Mouse (Mus musculus): Measurements from ENCODE around the gene Gripap1.
"Not testable (repeated sequence)": the region's sequence is repeated elsewhere in the genome, so short reads cannot be mapped to it uniquely, and the experiment has no call there.

Gene Gripap1

GRCm38 (mm10) chrX:7778450-7779244 is 10.9 kb upstream of the Gripap1 start:
- DNase-seq (ENCODE audit: low spot score in 2 of 2): no peak

DNA sequence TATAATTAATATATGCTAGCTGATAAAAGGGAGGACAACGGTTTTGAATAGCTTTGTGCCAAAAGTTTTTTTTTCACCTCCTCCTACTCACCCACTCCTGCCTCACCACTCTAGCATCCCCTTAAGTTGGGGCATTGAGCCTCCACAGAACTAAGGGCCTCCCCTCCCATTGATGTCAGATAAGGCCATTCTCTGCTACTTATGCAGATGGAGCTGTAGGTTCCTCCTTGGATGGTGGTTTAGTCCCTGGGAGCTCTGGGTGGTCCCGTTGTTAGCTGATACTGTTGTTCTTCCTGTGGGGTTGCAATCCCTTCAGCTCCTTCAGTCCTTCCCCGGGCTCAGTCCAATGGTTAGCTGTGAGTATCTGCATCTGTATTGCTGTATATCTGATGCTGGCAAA is 10.3 kb upstream of the Gripap1 start:
- no peak for DNase-seq (ENCODE audit: low spot score in 2 of 2)

DNA sequence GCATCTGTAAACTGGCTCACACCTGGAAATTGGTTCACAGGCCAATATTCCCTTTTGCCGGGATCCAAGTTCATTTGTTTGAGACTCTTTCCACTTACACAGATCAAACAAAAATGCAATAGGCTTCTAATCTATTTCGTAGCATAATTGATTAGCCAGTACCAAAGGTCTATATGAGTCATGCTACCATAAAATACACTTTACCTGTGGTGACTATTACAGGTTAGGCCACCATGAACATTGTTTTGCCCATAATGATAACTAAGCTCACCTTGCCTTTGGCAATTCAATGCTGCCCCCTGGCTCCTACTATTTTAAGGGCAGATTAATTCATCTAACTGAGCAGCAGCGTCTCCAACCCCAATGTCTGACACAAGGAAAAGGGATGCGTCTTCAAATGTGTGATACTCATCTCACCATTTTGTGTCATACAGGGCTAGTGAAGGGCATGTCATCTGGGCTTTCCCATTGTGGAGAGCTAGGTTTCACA is 6.9 kb upstream of the Gripap1 start:
- DNase-seq (ENCODE audit: low spot score in 2 of 2): no peak

- DNase-seq (ENCODE audit: low spot score in 2 of 2): no peak
These were observed 744 bp downstream of the Gripap1 start for GRCm38 (mm10) chrX:7790309-7790708.

DNA sequence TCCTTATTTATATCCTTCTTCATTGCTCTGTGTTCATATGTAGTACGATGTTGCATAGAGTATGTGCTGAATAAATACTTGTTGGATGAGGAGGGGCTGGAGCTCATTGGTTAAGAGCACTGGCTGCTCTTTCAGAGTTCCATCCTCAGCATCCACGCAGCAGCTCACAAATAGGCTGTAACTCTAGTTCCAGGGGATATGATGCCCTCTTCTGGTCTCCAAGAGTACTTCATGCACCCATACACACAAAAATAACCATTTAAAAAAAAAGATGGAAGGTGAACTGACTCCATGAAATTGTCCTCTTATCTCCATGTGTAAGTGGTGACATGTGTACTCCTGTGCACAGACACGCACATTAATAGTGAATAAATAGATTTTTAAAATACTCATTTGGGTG is 3.8 kb downstream of the Gripap1 start:
- DNase-seq (ENCODE audit: low spot score in 2 of 2): no peak

DNA sequence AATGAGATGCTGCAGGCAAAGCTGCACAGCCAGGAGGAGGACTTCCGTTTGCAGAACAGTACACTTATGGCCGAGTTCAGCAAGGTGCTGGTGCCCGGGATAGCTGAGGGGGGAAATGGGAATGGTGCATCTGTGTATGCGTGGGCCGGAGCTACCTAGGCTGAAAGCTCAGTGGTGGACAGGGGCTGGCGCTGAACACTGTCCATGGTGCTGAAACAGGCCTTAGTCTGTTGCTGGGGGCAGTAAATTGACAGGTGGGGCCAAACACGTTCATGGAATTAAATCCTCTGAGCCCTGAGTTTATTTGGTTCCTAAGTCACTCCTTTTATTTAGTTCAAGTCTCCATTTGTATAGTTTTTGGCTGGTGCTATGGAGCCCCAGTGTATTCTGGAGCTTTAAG is 5.5 kb downstream of the Gripap1 start:
- DNase-seq (ENCODE audit: low spot score in 2 of 2): no peak

DNA sequence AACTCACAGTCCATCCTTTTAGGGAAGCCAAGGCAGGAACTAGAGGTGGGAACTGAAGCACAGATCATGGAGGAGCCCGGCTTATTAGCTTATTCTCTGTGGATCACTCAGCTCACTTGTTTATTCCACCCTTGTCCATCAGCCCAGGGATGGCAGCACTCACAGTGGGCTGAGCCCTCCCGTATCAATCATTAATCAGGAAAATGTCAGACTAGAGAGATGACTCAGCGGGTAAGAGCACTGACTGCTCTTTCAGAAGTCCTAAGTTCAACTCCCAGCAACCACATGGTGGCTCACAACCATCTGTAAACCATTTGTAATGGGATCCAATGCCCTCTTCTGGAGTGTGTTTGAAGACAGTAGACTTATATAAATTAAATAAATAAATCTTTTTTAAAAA is 7.8 kb downstream of the Gripap1 start:
- DNase-seq (ENCODE audit: low spot score in 2 of 2): no peak

- DNase-seq (ENCODE audit: low spot score in 2 of 2): not testable (repeated sequence)
These were observed 12.6 kb downstream of the Gripap1 start for GRCm38 (mm10) chrX:7802157-7802556.

- not testable (repeated sequence) for DNase-seq (ENCODE audit: low spot score in 2 of 2)
These were observed 25.5 kb downstream of the Gripap1 start for GRCm38 (mm10) chrX:7815016-7815415.

DNA sequence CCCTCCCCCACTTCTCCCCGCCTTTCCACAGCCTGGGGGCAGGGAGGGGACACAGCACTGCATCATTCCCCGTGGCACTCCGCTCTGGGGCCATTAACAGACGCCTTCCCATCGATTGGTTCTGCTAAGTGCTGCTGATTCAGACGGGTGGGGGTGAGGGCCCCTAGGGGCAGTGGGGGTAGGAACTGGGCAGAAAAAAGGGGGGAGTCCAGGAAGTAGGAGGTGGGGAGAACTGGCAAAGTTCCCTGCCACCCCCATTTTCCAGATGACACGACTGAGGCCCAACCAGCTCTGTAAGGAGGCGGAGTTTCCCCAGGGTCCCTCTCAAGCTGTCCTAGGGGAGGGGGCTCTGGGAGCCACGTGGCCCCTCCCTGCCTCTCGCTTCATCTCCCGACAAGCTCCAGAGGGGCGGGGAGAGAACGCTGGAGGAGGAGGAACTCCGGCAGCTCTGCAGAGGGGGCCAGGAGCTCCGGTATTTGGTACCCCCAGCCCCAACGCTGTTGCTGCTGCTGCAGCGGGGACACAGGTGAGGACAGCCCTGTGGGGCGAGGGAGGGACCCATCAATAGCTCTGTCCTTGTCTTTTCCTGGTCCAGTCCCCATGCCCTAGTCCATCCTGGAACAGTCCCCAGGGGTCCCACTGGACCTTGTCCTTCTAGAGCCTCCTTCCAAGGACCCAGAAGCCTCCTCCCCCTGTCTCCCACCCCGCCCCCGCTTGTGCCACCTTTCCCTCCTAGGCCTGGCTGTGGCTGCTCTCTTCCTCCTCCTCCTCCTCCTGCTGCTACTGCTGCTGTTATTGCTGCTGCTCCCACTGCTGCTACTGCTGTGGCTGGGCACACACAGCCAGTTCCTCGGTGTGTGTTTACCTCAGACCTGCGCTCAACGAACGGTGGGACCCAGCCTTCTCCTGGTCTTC is 32.6 kb downstream of the Gripap1 start, which contains the start of gene Kcnd1:
Kcnd1 (plus strand) TSS at position 425 of the 915 bp plus-strand sequence.
- peak; percentile 37 to 53 for DNase-seq (ENCODE audit: low spot score in 2 of 2)

- no peak for DNase-seq (ENCODE audit: low spot score in 2 of 2)
These were observed 47.6 kb downstream of the Gripap1 start for GRCm38 (mm10) chrX:7837146-7837545.

GRCm38 (mm10) chrX:7840842-7841162 is 51.2 kb downstream of the Gripap1 start:
- no peak for DNase-seq (ENCODE audit: low spot score in 2 of 2)

DNA sequence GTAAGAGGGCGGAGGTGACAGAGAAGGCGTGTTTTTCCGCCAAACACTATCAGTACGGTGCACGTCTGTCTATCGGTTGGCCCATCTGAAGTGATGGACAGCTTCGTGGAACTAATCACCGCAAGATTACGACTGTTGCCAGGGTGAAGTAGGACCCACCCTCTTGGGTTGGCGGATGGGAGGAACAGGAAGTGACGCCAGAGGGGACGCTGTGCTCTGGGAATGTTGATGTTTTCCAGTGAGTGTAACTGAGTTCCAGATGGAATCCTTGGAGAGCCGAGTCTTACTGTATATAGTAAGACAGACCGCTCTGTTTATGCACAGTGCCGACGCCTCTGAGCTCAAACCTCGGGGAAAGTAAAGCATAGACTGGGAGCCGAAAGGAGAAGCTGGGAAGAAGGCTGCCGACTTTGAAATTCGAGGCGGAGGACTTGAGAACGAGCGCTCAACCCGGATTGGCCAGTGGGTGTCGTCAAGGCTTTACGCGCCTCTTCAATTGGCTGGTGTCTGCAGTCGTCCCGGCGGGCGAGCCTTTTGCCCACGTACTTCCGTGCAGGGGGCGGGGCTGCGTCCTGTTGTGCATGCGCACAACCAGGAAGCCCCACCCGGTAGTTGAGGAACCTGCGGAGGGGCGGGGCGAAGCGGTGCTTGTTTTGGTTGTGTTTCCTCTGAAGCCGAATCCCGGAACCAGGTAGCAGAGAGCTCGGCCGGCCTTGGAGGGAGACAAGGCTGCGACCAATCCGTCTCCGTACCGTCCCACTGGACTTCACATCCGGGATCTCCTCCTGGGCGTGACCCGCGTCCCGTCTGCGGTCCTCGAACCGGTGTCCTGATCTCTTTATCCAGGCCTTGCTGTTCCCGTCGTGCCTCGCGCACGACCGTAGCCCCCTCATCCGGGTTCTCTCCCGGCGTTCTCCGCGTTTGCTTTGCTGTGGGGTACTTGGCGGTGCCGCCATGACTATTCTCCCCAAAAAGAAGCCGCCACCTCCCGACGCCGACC is 51.9 kb downstream of the Gripap1 start, which contains the start of gene Otud5:
Otud5 (plus strand) TSS at position 202 of the 1,000 bp plus-strand sequence.
- DNase-seq (ENCODE audit: low spot score in 2 of 2): peak; percentile 94 to 95

DNA sequence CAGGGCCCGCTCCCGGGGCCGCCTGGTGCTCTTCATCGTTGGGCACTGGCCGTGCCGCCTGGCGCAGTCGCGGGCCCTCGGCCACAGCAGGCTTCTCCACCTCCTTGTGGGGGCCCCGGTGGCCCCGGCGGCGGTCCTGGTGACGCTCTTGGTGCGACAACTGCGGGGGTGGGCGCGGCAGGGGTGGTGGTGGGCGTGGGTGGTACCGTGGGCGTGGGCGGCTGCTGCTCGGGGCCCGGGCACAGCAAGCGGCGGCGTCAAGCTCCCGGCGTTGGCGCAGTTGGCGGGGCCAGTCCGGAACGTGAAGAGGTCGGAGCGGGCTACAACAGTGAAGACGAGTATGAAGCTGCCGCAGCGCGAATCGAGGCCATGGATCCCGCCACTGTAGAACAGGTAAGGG is 52.8 kb downstream of the Gripap1 start:
- DNase-seq (ENCODE audit: low spot score in 2 of 2): no peak

DNA sequence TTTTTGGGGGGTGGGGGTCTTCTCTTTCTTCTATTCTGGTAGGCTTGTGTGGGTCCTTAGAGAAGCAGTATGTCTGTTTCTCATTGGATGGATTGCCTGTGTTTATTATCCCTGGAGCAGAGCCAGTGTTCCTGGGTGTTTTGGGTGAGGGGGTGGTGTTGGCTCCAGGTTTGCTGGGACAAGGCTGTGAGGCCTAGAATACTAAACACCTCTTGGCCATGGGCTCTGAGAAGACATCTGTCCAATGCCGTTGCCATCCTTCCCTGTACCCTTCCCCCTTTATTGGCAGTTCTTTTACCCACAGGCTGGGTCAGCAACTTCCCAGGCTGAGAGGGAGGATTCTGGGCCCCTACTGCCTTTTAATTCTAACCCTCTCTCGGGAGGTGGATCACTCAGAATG is 58.3 kb downstream of the Gripap1 start:
- peak in 1 of 2 experiments; percentile 15 for DNase-seq (ENCODE audit: low spot score in 2 of 2)

- no peak for DNase-seq (ENCODE audit: low spot score in 2 of 2)
These were observed 65.0 kb downstream of the Gripap1 start for GRCm38 (mm10) chrX:7854578-7854977.

- no peak for DNase-seq (ENCODE audit: low spot score in 2 of 2)
These were observed 69.7 kb downstream of the Gripap1 start for GRCm38 (mm10) chrX:7859191-7859753.

- DNase-seq (ENCODE audit: low spot score in 2 of 2): no peak
These were observed 73.6 kb downstream of the Gripap1 start for GRCm38 (mm10) chrX:7863181-7863580.

GRCm38 (mm10) chrX:7864551-7864950 is 75.0 kb downstream of the Gripap1 start:
- DNase-seq (ENCODE audit: low spot score in 2 of 2): no peak

DNA sequence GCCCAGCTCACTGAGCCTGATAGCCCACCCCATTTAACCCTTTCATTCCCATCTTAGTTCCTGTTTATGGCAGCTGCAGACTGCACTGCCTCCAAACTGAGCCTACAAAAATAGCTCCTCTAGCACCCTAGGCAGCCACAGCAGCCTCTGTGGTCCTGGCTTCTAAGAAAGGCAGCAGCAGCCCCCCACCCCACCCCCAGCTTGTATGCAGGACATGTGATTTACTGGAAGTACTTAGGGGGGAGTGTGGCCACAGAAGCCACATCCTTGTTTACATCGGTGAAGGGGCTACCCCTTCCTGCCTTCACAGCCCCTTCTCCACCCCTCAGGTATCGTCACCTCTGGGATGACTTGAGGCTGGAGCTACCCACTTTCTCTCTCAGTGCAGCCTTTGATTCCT is 75.8 kb downstream of the Gripap1 start:
- no peak for DNase-seq (ENCODE audit: low spot score in 2 of 2)

- DNase-seq (ENCODE audit: low spot score in 2 of 2): no peak
These were observed 76.2 kb downstream of the Gripap1 start for GRCm38 (mm10) chrX:7865786-7866185.

Measured in right cerebral cortex, postnatal 36 days (tissue).